Mouse (Mus musculus): ENCODE results near the gene Dpyd. TPM values are rescaled to one million over a fixed set of nuclear protein-coding genes. Genes with fewer than 3 reads are reported as not detected.

The Dpyd gene
- polyA plus RNA-seq, 1 experiment from 2014 or later = 18.0 TPM

GRCm38 (mm10) chr3:118590559-118590958, 28.6 kb downstream of the Dpyd start:
- H3K9me3 ChIP-seq (replicated peaks; ENCODE audit: control insufficient read depth, low read length) = no peaks in the 10 kb centered on the region
- no peak overlapping the region for H3K4me2 ChIP-seq (ENCODE audit: low read depth, low read length)
- no peaks in the 10 kb centered on the region for H3K36me3 ChIP-seq (ENCODE audit: control insufficient read depth, insufficient read depth, low read length)
- H3K4me1 ChIP-seq (ENCODE audit: control insufficient read depth, insufficient read depth, low read length) = peaks cover 3% of the 10 kb centered on the region; the same call in 1 of the 2 replicates
- no peak for ATAC-seq (ENCODE audit: insufficient read depth, low FRiP score)
- no peaks in the 10 kb centered on the region for H3K27me3 ChIP-seq (ENCODE audit: control insufficient read depth, insufficient read depth, low read length)
- H3K27ac ChIP-seq (ENCODE audit: low read length) = no peak overlapping the region
- H3K4me3 ChIP-seq (replicated peaks; ENCODE audit: low read length) = no peak overlapping the region
- H3K9ac ChIP-seq (ENCODE audit: low read length) = no peak overlapping the region
- 82% methylated on average over 1 of the region's 1 CpGs for WGBS

GRCm38 (mm10) chr3:118594864-118595263, 32.9 kb downstream of the Dpyd start:
- no peak overlapping the region for H3K4me2 ChIP-seq (ENCODE audit: low read depth, low read length)
- no peak overlapping the region for H3K4me3 ChIP-seq (replicated peaks; ENCODE audit: low read length)
- no peaks in the 10 kb centered on the region for H3K27me3 ChIP-seq (ENCODE audit: control insufficient read depth, insufficient read depth, low read length)
- no peak overlapping the region for H3K9ac ChIP-seq (ENCODE audit: low read length)
- H3K4me1 ChIP-seq (ENCODE audit: control insufficient read depth, insufficient read depth, low read length) = peaks cover 3% of the 10 kb centered on the region; the same call in 1 of the 2 replicates
- ATAC-seq (ENCODE audit: insufficient read depth, low FRiP score) = no peak
- 62% methylated on average over 4 of the region's 4 CpGs for WGBS
- no peak overlapping the region for H3K27ac ChIP-seq (ENCODE audit: low read length)
- no peaks in the 10 kb centered on the region for H3K9me3 ChIP-seq (replicated peaks; ENCODE audit: control insufficient read depth, low read length)
- no peaks in the 10 kb centered on the region for H3K36me3 ChIP-seq (ENCODE audit: control insufficient read depth, insufficient read depth, low read length)

GRCm38 (mm10) chr3:118595693-118596092, 33.8 kb downstream of the Dpyd start:
- 48% methylated on average over 2 of the region's 2 CpGs for WGBS
- Histone ChIP-seq H3K36me3 (ENCODE audit: control insufficient read depth, insufficient read depth, low read length) (no peaks in the 10 kb centered on the region), H3K27me3 (ENCODE audit: control insufficient read depth, insufficient read depth, low read length) (no peaks in the 10 kb centered on the region), H3K9ac (ENCODE audit: low read length) (no peak overlapping the region), H3K9me3 (replicated peaks; ENCODE audit: control insufficient read depth, low read length) (no peaks in the 10 kb centered on the region), H3K4me3 (replicated peaks; ENCODE audit: low read length) (no peak overlapping the region), H3K27ac (ENCODE audit: low read length) (no peak overlapping the region), H3K4me1 (ENCODE audit: control insufficient read depth, insufficient read depth, low read length) (peaks cover 3% of the 10 kb centered on the region; the same call in 1 of the 2 replicates), H3K4me2 (ENCODE audit: low read depth, low read length) (no peak overlapping the region)
- ATAC-seq (ENCODE audit: insufficient read depth, low FRiP score) = no peak

GRCm38 (mm10) chr3:118601689-118602640, 40.0 kb downstream of the Dpyd start:
- no peak for ATAC-seq (ENCODE audit: insufficient read depth, low FRiP score)
- 78% methylated on average over 7 of the region's 7 CpGs for WGBS
- no peaks in the 10 kb centered on the region for H3K9me3 ChIP-seq (replicated peaks; ENCODE audit: control insufficient read depth, low read length)
- no peaks in the 10 kb centered on the region for H3K4me1 ChIP-seq (ENCODE audit: control insufficient read depth, insufficient read depth, low read length)
- no peaks in the 10 kb centered on the region for H3K27me3 ChIP-seq (ENCODE audit: control insufficient read depth, insufficient read depth, low read length)
- no peak overlapping the region for H3K4me3 ChIP-seq (replicated peaks; ENCODE audit: low read length)
- H3K36me3 ChIP-seq (ENCODE audit: control insufficient read depth, insufficient read depth, low read length) = no peaks in the 10 kb centered on the region
- H3K9ac ChIP-seq (ENCODE audit: low read length) = no peak overlapping the region
- H3K27ac ChIP-seq (ENCODE audit: low read length) = no peak overlapping the region
- H3K4me2 ChIP-seq (ENCODE audit: low read depth, low read length) = no peak overlapping the region

GRCm38 (mm10) chr3:118608708-118609107, 46.8 kb downstream of the Dpyd start:
- Histone ChIP-seq H3K27ac (ENCODE audit: low read length) (no peak overlapping the region), H3K4me2 (ENCODE audit: low read depth, low read length) (no peak overlapping the region), H3K27me3 (ENCODE audit: control insufficient read depth, insufficient read depth, low read length) (no peaks in the 10 kb centered on the region), H3K9me3 (replicated peaks; ENCODE audit: control insufficient read depth, low read length) (no peaks in the 10 kb centered on the region), H3K4me1 (ENCODE audit: control insufficient read depth, insufficient read depth, low read length) (no peaks in the 10 kb centered on the region), H3K4me3 (replicated peaks; ENCODE audit: low read length) (no peak overlapping the region), H3K9ac (ENCODE audit: low read length) (no peak overlapping the region), H3K36me3 (ENCODE audit: control insufficient read depth, insufficient read depth, low read length) (no peaks in the 10 kb centered on the region)
- no peak for ATAC-seq (ENCODE audit: insufficient read depth, low FRiP score)
- WGBS = 80% methylated on average over 4 of the region's 4 CpGs

- no peaks in the 10 kb centered on the region for H3K4me1 ChIP-seq (ENCODE audit: control insufficient read depth, insufficient read depth, low read length)
- no peak overlapping the region for H3K27ac ChIP-seq (ENCODE audit: low read length)
- 71% methylated on average over 9 of the region's 9 CpGs for WGBS
- H3K36me3 ChIP-seq (ENCODE audit: control insufficient read depth, insufficient read depth, low read length) = no peaks in the 10 kb centered on the region
- no peak overlapping the region for H3K4me2 ChIP-seq (ENCODE audit: low read depth, low read length)
- no peak overlapping the region for H3K4me3 ChIP-seq (replicated peaks; ENCODE audit: low read length)
- ATAC-seq (ENCODE audit: insufficient read depth, low FRiP score) = no peak
- no peaks in the 10 kb centered on the region for H3K27me3 ChIP-seq (ENCODE audit: control insufficient read depth, insufficient read depth, low read length)
- no peak overlapping the region for H3K9ac ChIP-seq (ENCODE audit: low read length)
- H3K9me3 ChIP-seq (replicated peaks; ENCODE audit: control insufficient read depth, low read length) = no peaks in the 10 kb centered on the region
These were observed 64.8 kb downstream of the Dpyd start for GRCm38 (mm10) chr3:118626455-118627375.

GRCm38 (mm10) chr3:118629737-118630136, 67.8 kb downstream of the Dpyd start:
- no peak overlapping the region for H3K4me2 ChIP-seq (ENCODE audit: low read depth, low read length)
- no peaks in the 10 kb centered on the region for H3K9me3 ChIP-seq (replicated peaks; ENCODE audit: control insufficient read depth, low read length)
- no peaks in the 10 kb centered on the region for H3K27me3 ChIP-seq (ENCODE audit: control insufficient read depth, insufficient read depth, low read length)
- no peaks in the 10 kb centered on the region for H3K4me1 ChIP-seq (ENCODE audit: control insufficient read depth, insufficient read depth, low read length)
- H3K4me3 ChIP-seq (replicated peaks; ENCODE audit: low read length) = no peak overlapping the region
- H3K9ac ChIP-seq (ENCODE audit: low read length) = no peak overlapping the region
- H3K36me3 ChIP-seq (ENCODE audit: control insufficient read depth, insufficient read depth, low read length) = no peaks in the 10 kb centered on the region
- H3K27ac ChIP-seq (ENCODE audit: low read length) = no peak overlapping the region
- no peak for ATAC-seq (ENCODE audit: insufficient read depth, low FRiP score)
- WGBS = 81% methylated on average over 1 of the region's 1 CpGs

GRCm38 (mm10) chr3:118646024-118646570, 84.2 kb downstream of the Dpyd start:
- H3K4me1 ChIP-seq (ENCODE audit: control insufficient read depth, insufficient read depth, low read length) = no peaks in the 10 kb centered on the region
- no peaks in the 10 kb centered on the region for H3K27me3 ChIP-seq (ENCODE audit: control insufficient read depth, insufficient read depth, low read length)
- no peak overlapping the region for H3K27ac ChIP-seq (ENCODE audit: low read length)
- no peaks in the 10 kb centered on the region for H3K9me3 ChIP-seq (replicated peaks; ENCODE audit: control insufficient read depth, low read length)
- ATAC-seq (ENCODE audit: insufficient read depth, low FRiP score) = no peak
- no peak overlapping the region for H3K4me3 ChIP-seq (replicated peaks; ENCODE audit: low read length)
- no peak overlapping the region for H3K9ac ChIP-seq (ENCODE audit: low read length)
- 88% methylated on average over 10 of the region's 10 CpGs for WGBS
- H3K36me3 ChIP-seq (ENCODE audit: control insufficient read depth, insufficient read depth, low read length) = no peaks in the 10 kb centered on the region
- no peak overlapping the region for H3K4me2 ChIP-seq (ENCODE audit: low read depth, low read length)
